ENCODE assay signal across 8 mouse cellular contexts in the genomic region with DNA sequence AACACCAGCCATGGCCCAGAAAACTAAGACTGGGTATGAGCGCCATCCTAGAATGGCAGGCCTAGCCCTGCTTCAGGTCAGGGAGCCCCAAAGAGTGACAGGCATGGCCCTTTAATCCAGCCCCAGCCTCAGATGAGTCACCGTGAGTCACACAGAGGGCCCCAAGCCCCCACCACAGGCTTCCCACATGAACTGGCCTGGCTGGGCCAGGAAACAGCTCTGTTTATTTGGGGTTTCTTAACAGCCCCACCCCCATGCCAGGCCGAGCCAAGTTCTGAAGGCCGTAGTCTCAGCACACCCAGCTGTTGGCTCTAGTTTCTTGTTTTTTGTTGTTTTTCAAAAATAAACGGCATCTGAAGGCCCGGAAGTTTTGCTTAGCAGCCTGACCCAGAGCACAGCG. TPM values are rescaled to one million over a fixed set of nuclear protein-coding genes. Genes with fewer than 3 reads are reported as not detected.
DNase-seq lines count a peak whose midpoint lies in the region; ATAC-seq and TF ChIP-seq lines count a peak whose summit lies in the region.

No protein-coding gene starts in this region.

- H3K9me3 ChIP-seq in forebrain, embryonic 10.5 days = no peaks in the 10 kb centered on the region
- H3K9me3 ChIP-seq in forebrain, embryonic 11.5 days (ENCODE audit: control insufficient read depth, low read length) = no peaks in the 10 kb centered on the region
- no peaks in the 10 kb centered on the region for H3K9me3 ChIP-seq in limb, embryonic 13.5 days

- no peak overlapping the region for H3K4me3 ChIP-seq in forebrain, embryonic 10.5 days
- no peak overlapping the region for H3K4me3 ChIP-seq in forebrain, embryonic 11.5 days (ENCODE audit: low read depth, low read length)
- no peak overlapping the region for H3K4me3 ChIP-seq in kidney, adult 2 months (ENCODE audit: insufficient read depth, low read depth, low read length)
- H3K4me3 ChIP-seq in limb, embryonic 13.5 days = no peak overlapping the region

- peaks cover 16% of the 10 kb centered on the region for H3K27me3 ChIP-seq in forebrain, embryonic 10.5 days (ENCODE audit: poor library complexity, severe bottlenecking)
- H3K27me3 ChIP-seq in forebrain, embryonic 11.5 days (ENCODE audit: control insufficient read depth, insufficient read depth, low read length) = peaks cover 6% of the 10 kb centered on the region
- H3K27me3 ChIP-seq in kidney, adult 2 months (replicated peaks; ENCODE audit: control insufficient read depth, insufficient read depth, low read length) = no peaks in the 10 kb centered on the region
- H3K27me3 ChIP-seq in limb, embryonic 13.5 days = peaks cover 14% of the 10 kb centered on the region

- H3K27ac ChIP-seq in forebrain, embryonic 10.5 days = peak overlapping the region; percentile 0; the same call in 1 of the 2 replicates
- H3K27ac ChIP-seq in forebrain, embryonic 11.5 days (ENCODE audit: low read depth, low read length) = no peak overlapping the region
- peak overlapping the region; percentile 57 for H3K27ac ChIP-seq in kidney, adult 2 months (ENCODE audit: insufficient read depth, low read depth, low read length)
- H3K27ac ChIP-seq in limb, embryonic 13.5 days = peak overlapping the region; percentile 62

- no peak overlapping the region for H3K4me2 ChIP-seq in forebrain, embryonic 11.5 days (ENCODE audit: low read depth, low read length, severe bottlenecking)
- peak overlapping the region; percentile 3; the same call in 1 of the 2 replicates for H3K4me2 ChIP-seq in limb, embryonic 13.5 days (replicated peaks)

- ATAC-seq in forebrain, embryonic 11.5 days (replicated peaks; ENCODE audit: low FRiP score) = no peak
- ATAC-seq in limb, embryonic 13.5 days (ENCODE audit: low FRiP score, low read depth) = no peak; the same call in 1 of the 2 replicates

- no peak overlapping the region for H3K9ac ChIP-seq in forebrain, embryonic 11.5 days (ENCODE audit: low read length)
- H3K9ac ChIP-seq in limb, embryonic 13.5 days = no peak overlapping the region

- WGBS in forebrain, embryonic 10.5 days = 75% methylated on average over 7 of the region's 7 CpGs
- 75% methylated on average over 7 of the region's 7 CpGs for WGBS in forebrain, embryonic 11.5 days
- 27% methylated on average over 7 of the region's 7 CpGs for WGBS in kidney, adult 2 months
- WGBS in limb, embryonic 13.5 days = 50% methylated on average over 7 of the region's 7 CpGs

- peaks cover 49% of the 10 kb centered on the region for H3K4me1 ChIP-seq in forebrain, embryonic 10.5 days
- peaks cover 3% of the 10 kb centered on the region; the same call in 1 of the 2 replicates for H3K4me1 ChIP-seq in forebrain, embryonic 11.5 days (replicated peaks; ENCODE audit: control insufficient read depth, insufficient read depth, low read length)
- peaks cover 19% of the 10 kb centered on the region for H3K4me1 ChIP-seq in kidney, adult 2 months (ENCODE audit: control insufficient read depth, insufficient read depth, low read length)
- H3K4me1 ChIP-seq in limb, embryonic 13.5 days = peaks cover 72% of the 10 kb centered on the region

- DNase-seq in forebrain, embryonic 10.5 days (ENCODE audit: extremely low spot score, low spot score) = no peak
- no peak for DNase-seq in forebrain, embryonic 11.5 days (ENCODE audit: low spot score)
- peak; percentile 50 to 77 for DNase-seq in adrenal gland, postnatal 4 days (ENCODE audit: low spot score in 2 of 2)
- peak; percentile 84 to 94 for DNase-seq in heart, adult 18-20 months
- peak; percentile 92 for DNase-seq in kidney, adult 2 months
- DNase-seq in right cerebral cortex, adult 2 months (ENCODE audit: low spot score in 2 of 2) = peak; percentile 13 to 44
- DNase-seq in embryo, embryonic 9.5 days (ENCODE audit: extremely low spot score) = no peak

- TF ChIP-seq POLR2A in kidney, adult 2 months (IDR thresholded peaks at IDR 0.05; ENCODE audit: low read depth, low read length) = no peak

- no peak for TF ChIP-seq CTCF in kidney, adult 2 months (conservative IDR thresholded peaks at IDR 0.05; ENCODE audit: insufficient read depth, insufficient read length, low read depth, low read length)

- H3K36me3 ChIP-seq in forebrain, embryonic 10.5 days (replicated peaks) = no peaks in the 10 kb centered on the region
- H3K36me3 ChIP-seq in forebrain, embryonic 11.5 days (ENCODE audit: control insufficient read depth, insufficient read depth, low read length) = no peaks in the 10 kb centered on the region
- H3K36me3 ChIP-seq in kidney, adult 2 months (ENCODE audit: control insufficient read depth, insufficient read depth, low read length) = no peaks in the 10 kb centered on the region
- H3K36me3 ChIP-seq in limb, embryonic 13.5 days = no peaks in the 10 kb centered on the region

RNA-seq across cellular contexts. Expression of a gene that starts 6.5 kb away (rescaled TPM):
- 3.1 and 3.6 TPM in 2 replicates for polyA plus RNA-seq in forebrain, embryonic 10.5 days (2016; fragmentation: Nextera tagmentation; extraction: Ambion mirVana)
- polyA plus RNA-seq in forebrain, embryonic 11.5 days (2014; fragmentation: Nextera tagmentation; extraction: Ambion mirVana) = 5.7 and 6.3 TPM in 2 replicates
- total RNA-seq in adrenal gland, postnatal 4 days (2021) = 10 to 100 TPM; 39.0 to 45.2 TPM
- total RNA-seq in heart, adult 18-20 months (2021) = 10 to 100 TPM; 73.5 to 83.6 TPM
- 9.8 and 12.4 TPM in 2 replicates for polyA plus RNA-seq in kidney, adult 2 months (2012; rRNA removed)
- 19.4 and 20.1 TPM in 2 replicates for polyA plus RNA-seq in limb, embryonic 13.5 days (2015; fragmentation: Nextera tagmentation; extraction: Ambion mirVana)

Comparison
In these comparisons a context has a peak if more than half of its experiments do, and no peak if none do; other contexts are left out.
1. DNase-seq: peak in adrenal gland, postnatal 4 days (2 of 2), heart, adult 18-20 months (2 of 2), kidney, adult 2 months (single experiment) and right cerebral cortex, adult 2 months (2 of 2); none in forebrain, embryonic 10.5 days (single experiment), forebrain, embryonic 11.5 days (single experiment) and embryo, embryonic 9.5 days (single experiment).